16 mouse cellular contexts compared by ENCODE assay signal in genomic region chr3:127627151-127627955, GRCm38 (mm10). TPM values are rescaled to one million over a fixed set of nuclear protein-coding genes. Genes with fewer than 3 reads are reported as not detected.
A peak's percentile ranks its signal among the peaks of the same experiment; 100 is the strongest.
DNase-seq lines count a peak whose midpoint lies in the region; ATAC-seq and TF ChIP-seq lines count a peak whose summit lies in the region.
"Had no signal": no experiment of that assay in that cellular context is flagged by ENCODE, and none has a peak within 500 bp of the region (broad histone marks: within the 10 kb centered on the region; RNA-seq: fewer than 3 reads in every experiment).

No protein-coding gene starts in this region.

- peaks cover 67% of the 10 kb centered on the region for H3K27me3 ChIP-seq in heart, embryonic 11.5 days (ENCODE audit: control insufficient read depth, insufficient read depth, low read length)
- peaks cover 24% of the 10 kb centered on the region for H3K27me3 ChIP-seq in ES-Bruce4 (ENCODE audit: control insufficient read depth, insufficient read depth, low read length, poor library complexity, severe bottlenecking)
- H3K27me3 ChIP-seq in embryonic facial prominence, embryonic 11.5 days (ENCODE audit: control insufficient read depth, insufficient read depth, low read length), result peaks cover 60% of the 10 kb centered on the region
- H3K27me3 ChIP-seq in limb, embryonic 10.5 days (ENCODE audit: low read depth, poor library complexity, severe bottlenecking), result peaks cover 96% of the 10 kb centered on the region

- H3K4me3 ChIP-seq in heart, embryonic 11.5 days (ENCODE audit: low read depth, low read length), result peak overlapping the region; percentile 19; the same call in 1 of the 2 replicates
- peak overlapping the region; percentile 17 for H3K4me3 ChIP-seq in ES-Bruce4 (ENCODE audit: low read depth, low read length)
- no peak overlapping the region for H3K4me3 ChIP-seq in embryonic facial prominence, embryonic 11.5 days (ENCODE audit: low read depth, low read length)
- no peak overlapping the region for H3K4me3 ChIP-seq in limb, embryonic 10.5 days
- H3K4me3 ChIP-seq: myocyte had no signal

- H3K4me2 ChIP-seq in heart, embryonic 11.5 days, result peak overlapping the region; percentile 27; the same call in 1 of the 2 replicates
- H3K4me2 ChIP-seq in embryonic facial prominence, embryonic 11.5 days (ENCODE audit: low read depth, low read length), result no peak overlapping the region

- peaks cover 5% of the 10 kb centered on the region; the same call in 1 of the 2 replicates for H3K4me1 ChIP-seq in heart, embryonic 11.5 days (ENCODE audit: control insufficient read depth, insufficient read depth, low read length)
- H3K4me1 ChIP-seq in ES-Bruce4 (ENCODE audit: control insufficient read depth, insufficient read depth, low read length), result no peaks in the 10 kb centered on the region
- no peaks in the 10 kb centered on the region; the same call in 1 of the 2 replicates for H3K4me1 ChIP-seq in embryonic facial prominence, embryonic 11.5 days (ENCODE audit: control insufficient read depth, insufficient read depth, low read length)
- peaks cover 18% of the 10 kb centered on the region for H3K4me1 ChIP-seq in limb, embryonic 10.5 days

- no peak for DNase-seq in heart, adult 9 months (ENCODE audit: low spot score in 2 of 2)
- no peak for DNase-seq in embryonic facial prominence, embryonic 11.5 days (ENCODE audit: low spot score)
- DNase-seq in limb, embryonic 10.5 days (ENCODE audit: low spot score), result peak; percentile 59
- DNase-seq in frontal cortex, postnatal 25 days (ENCODE audit: low spot score in 2 of 2), result no peak
- DNase-seq in layer of hippocampus, postnatal 25 days (ENCODE audit: extremely low spot score in 1 of 2, low spot score in 1 of 2), result no peak
- DNase-seq in spleen, adult 18-20 months, result no peak
- DNase-seq: lung, adult 2 months; right cerebral cortex, postnatal 4 days had no signal

- WGBS in heart, embryonic 11.5 days (ENCODE audit: insufficient replicate concordance), result under 1% methylated on average over 28 of the region's 28 CpGs
- WGBS in embryonic facial prominence, embryonic 11.5 days, result under 1% methylated on average over 28 of the region's 28 CpGs
- under 1% methylated on average over 28 of the region's 28 CpGs for WGBS in limb, embryonic 10.5 days

- TF ChIP-seq EP300 in ES-Bruce4 (IDR thresholded peaks at IDR 0.05; ENCODE audit: insufficient read depth, low read depth, low read length), result no peak

- no peaks in the 10 kb centered on the region for H3K9me3 ChIP-seq in heart, embryonic 11.5 days (replicated peaks; ENCODE audit: control insufficient read depth, low read length)
- H3K9me3 ChIP-seq in ES-Bruce4 (replicated peaks; ENCODE audit: control insufficient read depth, insufficient read depth, low read length, poor library complexity, severe bottlenecking), result no peaks in the 10 kb centered on the region
- H3K9me3 ChIP-seq in embryonic facial prominence, embryonic 11.5 days (replicated peaks; ENCODE audit: control insufficient read depth, low read length), result no peaks in the 10 kb centered on the region
- no peaks in the 10 kb centered on the region for H3K9me3 ChIP-seq in limb, embryonic 10.5 days (replicated peaks)

- ATAC-seq in heart, embryonic 11.5 days (replicated peaks; ENCODE audit: insufficient number of reproducible peaks, low FRiP score, low TSS enrichment), result no peak
- 0 out of 2 replicates have a peak, but pooled peaks have one; percentile 7 for ATAC-seq in embryonic facial prominence, embryonic 11.5 days (replicated peaks; ENCODE audit: insufficient number of reproducible peaks, low FRiP score, low TSS enrichment, low read depth)

- no peak overlapping the region for H3K27ac ChIP-seq in heart, embryonic 11.5 days (ENCODE audit: low read depth, low read length)
- H3K27ac ChIP-seq in ES-Bruce4 (ENCODE audit: insufficient read depth, low read length), result no peak overlapping the region
- H3K27ac ChIP-seq in embryonic facial prominence, embryonic 11.5 days (replicated peaks; ENCODE audit: low read depth, low read length), result no peak overlapping the region
- no peak overlapping the region for H3K27ac ChIP-seq in limb, embryonic 10.5 days

- no peak for TF ChIP-seq CTCF in ES-Bruce4 (IDR thresholded peaks at IDR 0.05; ENCODE audit: low read depth, low read length)

- no peak overlapping the region for H3K9ac ChIP-seq in heart, embryonic 11.5 days (ENCODE audit: low read depth, low read length)
- no peak overlapping the region for H3K9ac ChIP-seq in ES-Bruce4 (ENCODE audit: low read depth, poor library complexity, severe bottlenecking)
- no peak overlapping the region for H3K9ac ChIP-seq in embryonic facial prominence, embryonic 11.5 days (replicated peaks; ENCODE audit: low read length)

- TF ChIP-seq POLR2A in ES-Bruce4 (IDR thresholded peaks at IDR 0.05; ENCODE audit: insufficient read depth, low read length), result no peak

- no peaks in the 10 kb centered on the region for H3K36me3 ChIP-seq in heart, embryonic 11.5 days (ENCODE audit: control insufficient read depth, insufficient read depth, low read length)
- H3K36me3 ChIP-seq in ES-Bruce4 (ENCODE audit: control insufficient read depth, insufficient read depth, low read length, poor library complexity, severe bottlenecking), result no peaks in the 10 kb centered on the region
- no peaks in the 10 kb centered on the region for H3K36me3 ChIP-seq in embryonic facial prominence, embryonic 11.5 days (replicated peaks; ENCODE audit: control insufficient read depth, insufficient read depth, low read depth, low read length)
- no peaks in the 10 kb centered on the region for H3K36me3 ChIP-seq in limb, embryonic 10.5 days

RNA-seq across cellular contexts. Expression of gene Neurog2, which starts 5.6 kb away (rescaled TPM):
- polyA plus RNA-seq in heart, embryonic 11.5 days (2014; fragmentation: Nextera tagmentation; extraction: Ambion mirVana), result not detected in 2 replicates
- polyA plus RNA-seq in ES-Bruce4 (2011; ENCODE audit: insufficient read depth, insufficient read length, low read depth, missing spikeins), result not detected in 2 replicates
- polyA plus RNA-seq in embryonic facial prominence, embryonic 11.5 days (2014; fragmentation: Nextera tagmentation; extraction: Ambion mirVana), result 3.5 and 9.5 TPM in 2 replicates
- 0.13 TPM in 1 of 2 replicates, not detected in the other for polyA plus RNA-seq in limb, embryonic 10.5 days (2016; fragmentation: Nextera tagmentation; extraction: Ambion mirVana)
- 1 to 10 TPM; 1.7 TPM for total RNA-seq in layer of hippocampus, postnatal 25 days (2021)
- total RNA-seq: gastrocnemius, postnatal 4 days had no signal
- polyA plus RNA-seq: C2C12; embryonic facial prominence, embryonic 14.5 days; kidney, embryonic 16.5 days; lung, adult 2 months; myocyte; thymus, postnatal 0 days had no signal

Comparison
In these comparisons a context has a peak if more than half of its experiments do, and no peak if none do; other contexts are left out.
1. H3K4me3 ChIP-seq: peak in heart, embryonic 11.5 days (single experiment) and ES-Bruce4 (single experiment); none in embryonic facial prominence, embryonic 11.5 days (single experiment) and limb, embryonic 10.5 days (single experiment).